Mouse (Mus musculus) limb, embryonic 14.5 days (tissue): ENCODE results near the gene Skint7. TPM values are rescaled to one million over a fixed set of nuclear protein-coding genes. Genes with fewer than 3 reads are reported as not detected.
"Not testable (repeated sequence)": the region's sequence is repeated elsewhere in the genome, so short reads cannot be mapped to it uniquely, and the experiment has no call there.

Experiments
- ATAC-seq: fragments of 200-750 bp; cut with Nextera tagmentation; 2 replicates; pipeline ENCODE4 v1.8.0; 2017; ENCODE audit warnings: low read depth, moderate number of reproducible peaks, moderate TSS enrichment; ENCODE audit not compliant: low FRiP score
- DNase-seq: peaks from one replicate; pipeline ENCODE4 v3.0.0-alpha.2; 2015; ENCODE audit warnings: low spot score
- H3K27ac ChIP-seq: fragments of 300-500 bp; sonication (generic); replicated peaks from 2 replicates; pipeline ENCODE4 v1.5.1; 2014; ENCODE audit warnings: low read depth, mild to moderate bottlenecking, low read length, moderate library complexity, mixed read lengths
- H3K27me3 ChIP-seq: fragments of 300-500 bp; sonication (generic); 2 replicates; pipeline ENCODE4 v1.6.1; 2014; ENCODE audit warnings: low read length, mixed read lengths; ENCODE audit not compliant: control insufficient read depth, insufficient read depth
- H3K36me3 ChIP-seq: fragments of 300-500 bp; sonication (generic); 2 replicates; pipeline ENCODE4 v1.6.1; 2014; ENCODE audit warnings: mild to moderate bottlenecking, low read length, moderate library complexity, mixed read lengths; ENCODE audit not compliant: control insufficient read depth, insufficient read depth
- H3K4me1 ChIP-seq: fragments of 300-500 bp; sonication (generic); 2 replicates; pipeline ENCODE4 v1.6.1; 2014; ENCODE audit warnings: antibody characterized with exemption, low read length, mixed read lengths; ENCODE audit not compliant: control insufficient read depth, insufficient read depth
- H3K4me2 ChIP-seq: fragments of 300-500 bp; sonication (generic); replicated peaks from 2 replicates; pipeline ENCODE4 v1.6.1; 2014; ENCODE audit warnings: low read depth, mild to moderate bottlenecking, low read length, moderate library complexity; ENCODE audit not compliant: severe bottlenecking
- H3K4me3 ChIP-seq: fragments of 300-500 bp; sonication (generic); replicated peaks from 2 replicates; pipeline ENCODE4 v1.5.1; 2014; ENCODE audit warnings: low read length
- H3K9ac ChIP-seq: fragments of 300-500 bp; sonication (generic); 2 replicates; pipeline ENCODE4 v1.6.1; 2014; ENCODE audit warnings: mild to moderate bottlenecking, low read depth, low read length, moderate library complexity; ENCODE audit not compliant: severe bottlenecking
- H3K9me3 ChIP-seq: fragments of 300-500 bp; sonication (generic); 2 replicates; pipeline ENCODE4 v1.6.1; 2016; ENCODE audit warnings: low read length; ENCODE audit not compliant: control insufficient read depth
- POLR2A ChIP-seq: fragments of 200-500 bp; IDR thresholded peaks from 2 replicates; pipeline ENCODE4 v1.8.0; 2012; ENCODE audit warnings: inconsistent platforms, mild to moderate bottlenecking, moderate library complexity, borderline replicate concordance; ENCODE audit not compliant: insufficient read depth, insufficient read length; ENCODE audit errors: extremely low read depth
- WGBS: fragments of 180-500 bp; shearing (Covaris S2); extraction: QIAGEN DNeasy Blood & Tissue Kit; methylation state at CpG from one replicate; pipeline ENCODE4 v1.1.7; 2014; 5-methylcytosine and 5-hydroxymethylcytosine counted together
- polyA plus RNA-seq, 2 experiments: library from polyadenylated mRNA; depleted of rRNA in 1 of 2; stranded (reverse) in 1 of 2; unstranded in 1 of 2; fragments of >200 nt; fragmentation: Nextera tagmentation in 1 of 2; extraction: Ambion mirVana in 1 of 2; gene quantifications; 2 replicates each; pipeline versions ENCODE4 v1.2.1 to v1.2.3; 2012 to 2014

Skint7 gene
- 0.05 and 0.08 TPM in 2 replicates for polyA plus RNA-seq (2012; rRNA removed)
- polyA plus RNA-seq (2014; fragmentation: Nextera tagmentation; extraction: Ambion mirVana) = not detected in 2 replicates

GRCm38 (mm10) chr4:111972623-111973022 is at the start of gene Skint7:
Gene Skint7 (plus strand): TSS chr4:111972923.
- no peaks in the 10 kb centered on the region for H3K27me3 ChIP-seq
- H3K36me3 ChIP-seq = no peaks in the 10 kb centered on the region
- H3K4me1 ChIP-seq = no peaks in the 10 kb centered on the region
- TF ChIP-seq POLR2A = no peak
- ATAC-seq (no peak), DNase-seq (no peak)
- WGBS = 92% methylated on average over 1 of the region's 1 CpGs
- no peak within 1 kb of the TSS for H3K9ac ChIP-seq
- no peak within 1 kb of the TSS for H3K27ac ChIP-seq
- no peaks in the 10 kb centered on the region for H3K9me3 ChIP-seq
- H3K4me3 ChIP-seq = no peak within 1 kb of the TSS
- H3K4me2 ChIP-seq = no peak within 1 kb of the TSS

GRCm38 (mm10) chr4:111961309-111961708 is 11.4 kb upstream of the Skint7 start:
- Histone ChIP-seq H3K9ac (no peak overlapping the region), H3K27ac (no peak overlapping the region), H3K9me3 (no peaks in the 10 kb centered on the region), H3K4me2 (no peak overlapping the region), H3K4me3 (no peak overlapping the region), H3K27me3 (no peaks in the 10 kb centered on the region), H3K4me1 (no peaks in the 10 kb centered on the region), H3K36me3 (no peaks in the 10 kb centered on the region)
- TF ChIP-seq POLR2A = no peak
- ATAC-seq = no peak
- DNase-seq = no peak
- 22% methylated on average over 1 of the region's 1 CpGs for WGBS

- not testable (repeated sequence) for H3K9me3 ChIP-seq, H3K9ac ChIP-seq, H3K27ac ChIP-seq, H3K36me3 ChIP-seq, H3K4me1 ChIP-seq, DNase-seq, ATAC-seq, H3K4me2 ChIP-seq, H3K27me3 ChIP-seq, H3K4me3 ChIP-seq
- 69% methylated on average over 1 of the region's 1 CpGs for WGBS
Observed at GRCm38 (mm10) chr4:111963241-111963640, 9.5 kb upstream of the Skint7 start.

GRCm38 (mm10) chr4:111963669-111964068 is 9.1 kb upstream of the Skint7 start:
- DNase-seq (no peak), ATAC-seq (no peak)
- WGBS = 80% methylated on average over 3 of the region's 3 CpGs
- H3K4me1 ChIP-seq = no peaks in the 10 kb centered on the region
- no peaks in the 10 kb centered on the region for H3K9me3 ChIP-seq
- H3K9ac ChIP-seq = no peak overlapping the region
- no peaks in the 10 kb centered on the region for H3K27me3 ChIP-seq
- no peak overlapping the region for H3K4me2 ChIP-seq
- H3K4me3 ChIP-seq = no peak overlapping the region
- TF ChIP-seq POLR2A = no peak
- no peaks in the 10 kb centered on the region for H3K36me3 ChIP-seq
- no peak overlapping the region for H3K27ac ChIP-seq

- H3K4me3 ChIP-seq = no peak within 1 kb of the TSS
- no peak within 1 kb of the TSS for H3K27ac ChIP-seq
- no peaks in the 10 kb centered on the region for H3K27me3 ChIP-seq
- no peaks in the 10 kb centered on the region for H3K4me1 ChIP-seq
- no peak within 1 kb of the TSS for H3K9ac ChIP-seq
- no peak within 1 kb of the TSS for H3K4me2 ChIP-seq
- no peak for TF ChIP-seq POLR2A
- no peak for DNase-seq
- no peaks in the 10 kb centered on the region for H3K36me3 ChIP-seq
- no peak for ATAC-seq
- no peaks in the 10 kb centered on the region for H3K9me3 ChIP-seq
Observed at GRCm38 (mm10) chr4:112005969-112006368, 33.2 kb downstream of the Skint7 start, which contains the start of gene Skint1. Gene Skint1 (plus strand): TSS chr4:112006269.

Other genes starting within 250 kb of the Skint7 start
- gene Slc5a9, start 70.0 kb upstream of the Skint7 start, polyA plus RNA-seq (2012; rRNA removed) = 0.72 and 0.90 TPM in 2 replicates
- gene Slc5a9, start 70.0 kb upstream of the Skint7 start, polyA plus RNA-seq (2014; fragmentation: Nextera tagmentation; extraction: Ambion mirVana) = 0.54 and 1.5 TPM in 2 replicates
- 0.15 and 0.31 TPM in 2 replicates for gene Skint8, start 53.5 kb upstream of the Skint7 start, polyA plus RNA-seq (2012; rRNA removed)
- 0.28 and 0.43 TPM in 2 replicates for gene Skint8, start 53.5 kb upstream of the Skint7 start, polyA plus RNA-seq (2014; fragmentation: Nextera tagmentation; extraction: Ambion mirVana)
- gene Skint1, start 33.3 kb downstream of the Skint7 start, polyA plus RNA-seq (2012; rRNA removed) = not detected in 2 replicates
- not detected in 2 replicates for gene Skint1, start 33.3 kb downstream of the Skint7 start, polyA plus RNA-seq (2014; fragmentation: Nextera tagmentation; extraction: Ambion mirVana)
- not detected in 2 replicates for gene Skint4, start 99.1 kb downstream of the Skint7 start, polyA plus RNA-seq (2012; rRNA removed)
- gene Skint4, start 99.1 kb downstream of the Skint7 start, polyA plus RNA-seq (2014; fragmentation: Nextera tagmentation; extraction: Ambion mirVana) = 0.08 TPM in 1 of 2 replicates, not detected in the other